ENCODE assay signal across 8 mouse cellular contexts in genomic region chr2:112261748-112262653, GRCm38 (mm10). TPM values are rescaled to one million over a fixed set of nuclear protein-coding genes. Genes with fewer than 3 reads are reported as not detected.
DNase-seq lines count a peak whose midpoint lies in the region; ATAC-seq lines count a peak whose summit lies in the region.

Gene Nop10, plus strand, starts transcription at chr2:112261926.

- peak within 1 kb of the TSS; percentile 60 for H3K4me3 ChIP-seq in brown adipose tissue, adult 24 weeks (ENCODE audit: insufficient read depth, low read depth, low read length)
- peak within 1 kb of the TSS; percentile 63 to 66 for H3K4me3 ChIP-seq in heart, embryonic 14.5 days (ENCODE audit: control insufficient read depth in 1 of 2, insufficient read depth in 1 of 2, low read depth in 1 of 2, low read length in 2 of 2)
- H3K4me3 ChIP-seq in liver, embryonic 13.5 days (replicated peaks), result peak within 1 kb of the TSS; percentile 71
- peak within 1 kb of the TSS; percentile 65 for H3K4me3 ChIP-seq in stomach, embryonic 16.5 days (replicated peaks; ENCODE audit: low read length)

- under 1% methylated on average over 36 of the region's 36 CpGs for WGBS in heart, embryonic 14.5 days
- WGBS in liver, embryonic 13.5 days (ENCODE audit: insufficient replicate concordance), result 1% methylated on average over 36 of the region's 36 CpGs
- under 1% methylated on average over 36 of the region's 36 CpGs for whole genome bisulfite sequencing in stomach, embryonic 16.5 days

- H3K9ac ChIP-seq in heart, embryonic 14.5 days (ENCODE audit: low read length), result peak within 1 kb of the TSS; percentile 75
- H3K9ac ChIP-seq in liver, embryonic 13.5 days, result peak within 1 kb of the TSS; percentile 76
- H3K9ac ChIP-seq in stomach, embryonic 16.5 days (ENCODE audit: low read length), result peak within 1 kb of the TSS; percentile 68

- no peaks in the 10 kb centered on the region for H3K9me3 ChIP-seq in heart, embryonic 14.5 days (ENCODE audit: control insufficient read depth, low read length)
- no peaks in the 10 kb centered on the region for H3K9me3 ChIP-seq in liver, embryonic 13.5 days (replicated peaks)
- H3K9me3 ChIP-seq in stomach, embryonic 16.5 days (replicated peaks; ENCODE audit: control insufficient read depth, low read length), result no peaks in the 10 kb centered on the region

- no peaks in the 10 kb centered on the region for H3K4me1 ChIP-seq in brown adipose tissue, adult 24 weeks (ENCODE audit: control insufficient read depth, insufficient read depth, insufficient read length, low read length)
- H3K4me1 ChIP-seq in heart, embryonic 14.5 days (ENCODE audit: control insufficient read depth in 2 of 2, insufficient read depth in 2 of 2, low read length in 2 of 2), result peaks cover 0 to 14% of the 10 kb centered on the region in 2 experiments; a peak in 2 of 4 replicates
- H3K4me1 ChIP-seq in liver, embryonic 13.5 days (replicated peaks), result peaks cover 38% of the 10 kb centered on the region
- H3K4me1 ChIP-seq in stomach, embryonic 16.5 days (ENCODE audit: control insufficient read depth, insufficient read depth, low read length), result peaks cover 21% of the 10 kb centered on the region

- H3K27me3 ChIP-seq in heart, embryonic 14.5 days (ENCODE audit: control insufficient read depth, insufficient read depth, low read length), result no peaks in the 10 kb centered on the region
- no peaks in the 10 kb centered on the region for H3K27me3 ChIP-seq in liver, embryonic 13.5 days
- H3K27me3 ChIP-seq in stomach, embryonic 16.5 days (ENCODE audit: control insufficient read depth, insufficient read depth, low read length), result no peaks in the 10 kb centered on the region

- peak within 1 kb of the TSS; percentile 26; the same call in 1 of the 2 replicates for H3K27ac ChIP-seq in brown adipose tissue, adult 24 weeks (replicated peaks; ENCODE audit: low read depth, low read length)
- H3K27ac ChIP-seq in heart, embryonic 14.5 days (replicated peaks in 1 of 2; ENCODE audit: control insufficient read depth in 1 of 2, insufficient read depth in 1 of 2, low read depth in 2 of 2, low read length in 2 of 2), result peak within 1 kb of the TSS; percentile 55 to 67; a peak in 3 of 4 replicates
- peak within 1 kb of the TSS; percentile 81 for H3K27ac ChIP-seq in liver, embryonic 13.5 days
- H3K27ac ChIP-seq in stomach, embryonic 16.5 days (ENCODE audit: low read length), result peak within 1 kb of the TSS; percentile 54

- no peaks in the 10 kb centered on the region for H3K36me3 ChIP-seq in heart, embryonic 14.5 days (ENCODE audit: control insufficient read depth, insufficient read depth, low read length)
- H3K36me3 ChIP-seq in liver, embryonic 13.5 days, result no peaks in the 10 kb centered on the region
- no peaks in the 10 kb centered on the region for H3K36me3 ChIP-seq in stomach, embryonic 16.5 days (ENCODE audit: control insufficient read depth, insufficient read depth, low read length)

- peak; percentile 63 for ATAC-seq in CD4-positive, CD25-positive, alpha-beta regulatory T cell, adult 4 months
- no peak for ATAC-seq in heart, embryonic 14.5 days (ENCODE audit: insufficient number of reproducible peaks, insufficient read depth, low FRiP score, low read depth)
- ATAC-seq in liver, embryonic 13.5 days (ENCODE audit: low read depth), result peak; percentile 33
- ATAC-seq in stomach, embryonic 16.5 days (ENCODE audit: insufficient read depth, low FRiP score), result peak; percentile 54; the same call in 1 of the 2 replicates

- H3K4me2 ChIP-seq in heart, embryonic 14.5 days (ENCODE audit: low read length), result peak within 1 kb of the TSS; percentile 78
- peak within 1 kb of the TSS; percentile 75 for H3K4me2 ChIP-seq in liver, embryonic 13.5 days
- peak within 1 kb of the TSS; percentile 65 for H3K4me2 ChIP-seq in stomach, embryonic 16.5 days (ENCODE audit: low read depth, low read length)

- peak; percentile 58 for DNase-seq in fibroblast of lung, adult 2 months (ENCODE audit: low read depth)
- peak; percentile 88 for DNase-seq in kidney, postnatal 14 days
- peak; percentile 77 for DNase-seq in liver, embryonic 13.5 days
- peak; percentile 84 for DNase-seq in neural tube, embryonic 10.5 days (ENCODE audit: extremely low spot score, low spot score)

RNA-seq across cellular contexts. Expression of gene Nop10, which starts in this region (rescaled TPM):
- 100 to 1,000 TPM; 153 to 229 TPM for polyA plus RNA-seq in CD4-positive, CD25-positive, alpha-beta regulatory T cell, adult 4 months (2017; shearing (Covaris generic))
- 166 and 235 TPM in 2 replicates for polyA plus RNA-seq in brown adipose tissue, adult 24 weeks (2012; ENCODE audit: insufficient read depth, insufficient read length, missing spikeins)
- polyA plus RNA-seq in heart, embryonic 14.5 days (2014; fragmentation: Nextera tagmentation; extraction: Ambion mirVana), result 176 and 180 TPM in 2 replicates
- polyA plus RNA-seq in liver, embryonic 13.5 days (2015; fragmentation: Nextera tagmentation; extraction: Ambion mirVana), result 199 and 208 TPM in 2 replicates
- 193 and 215 TPM in 2 replicates for polyA plus RNA-seq in stomach, embryonic 16.5 days (2015; fragmentation: Nextera tagmentation; extraction: Ambion mirVana)

Comparison
In these comparisons a context has a peak if more than half of its experiments do, and no peak if none do; other contexts are left out.
1. H3K27ac ChIP-seq: peak in every context shown above with its lines; median percentile 81 in liver, embryonic 13.5 days; 61 in heart, embryonic 14.5 days; 54 in stomach, embryonic 16.5 days; 26 in brown adipose tissue, adult 24 weeks.